Mouse (Mus musculus) limb, embryonic 15.5 days (tissue): ENCODE measurements around the gene Slco2a1. TPM values are rescaled to one million over a fixed set of nuclear protein-coding genes. Genes with fewer than 3 reads are reported as not detected.

Experiments used
- ATAC-seq: fragments of 200-750 bp; cut with Nextera tagmentation; 2 replicates; pipeline ENCODE4 v1.8.0; 2017; ENCODE audit warnings: low read depth, moderate TSS enrichment; ENCODE audit not compliant: insufficient number of reproducible peaks, low FRiP score, low TSS enrichment
- H3K27ac ChIP-seq: fragments of 300-500 bp; sonication (generic); 2 replicates; pipeline ENCODE4 v1.5.1; 2015; ENCODE audit warnings: moderate library complexity, mild to moderate bottlenecking, inconsistent platforms
- H3K27me3 ChIP-seq: fragments of 300-500 bp; sonication (generic); 2 replicates; pipeline ENCODE4 v1.6.1; 2015; ENCODE audit warnings: inconsistent platforms
- H3K36me3 ChIP-seq: fragments of 300-500 bp; sonication (generic); 2 replicates; pipeline ENCODE4 v1.6.1; 2015; ENCODE audit warnings: inconsistent platforms
- H3K4me1 ChIP-seq: fragments of 300-500 bp; sonication (generic); 2 replicates; pipeline ENCODE4 v1.6.1; 2015; ENCODE audit warnings: inconsistent platforms
- H3K4me2 ChIP-seq: fragments of 300-500 bp; sonication (generic); 2 replicates; pipeline ENCODE4 v1.6.1; 2015; ENCODE audit warnings: mild to moderate bottlenecking, inconsistent platforms
- H3K4me3 ChIP-seq: fragments of 300-500 bp; sonication (generic); 2 replicates; pipeline ENCODE4 v1.5.1; 2015; ENCODE audit warnings: mild to moderate bottlenecking, inconsistent platforms
- H3K9ac ChIP-seq: fragments of 300-500 bp; sonication (generic); 2 replicates; pipeline ENCODE4 v1.6.1; 2015; ENCODE audit warnings: inconsistent platforms
- H3K9me3 ChIP-seq: fragments of 300-500 bp; sonication (generic); 2 replicates; pipeline ENCODE4 v1.6.1; 2016; ENCODE audit warnings: inconsistent platforms
- WGBS: fragments of 180-500 bp; shearing (Covaris S2); methylation state at CpG from one replicate; pipeline ENCODE4 v1.1.7; 2015; 5-methylcytosine and 5-hydroxymethylcytosine counted together
- polyA plus RNA-seq: library from polyadenylated mRNA; unstranded; fragments of >200 nt; fragmentation: Nextera tagmentation; extraction: Ambion mirVana; gene quantifications from 2 replicates; pipeline ENCODE4 v1.2.1, GENCODE M21; 2015

The Slco2a1 gene
- polyA plus RNA-seq, 1 experiment from 2014 or later = 6.2 TPM

- Histone ChIP-seq H3K27me3 (no peaks in the 10 kb centered on the region), H3K4me2 (no peak overlapping the region), H3K4me1 (peaks cover 6% of the 10 kb centered on the region; the same call in 1 of the 2 replicates), H3K9me3 (no peaks in the 10 kb centered on the region), H3K27ac (no peak overlapping the region), H3K36me3 (no peaks in the 10 kb centered on the region), H3K9ac (no peak overlapping the region), H3K4me3 (no peak overlapping the region)
- ATAC-seq = no peak
- WGBS = 87% methylated on average over 9 of the region's 9 CpGs
Observed at GRCm38 (mm10) chr9:102964644-102965043, 23.9 kb upstream of the Slco2a1 start.

- peaks cover 14% of the 10 kb centered on the region; the same call in 1 of the 2 replicates for H3K4me1 ChIP-seq
- no peaks in the 10 kb centered on the region for H3K36me3 ChIP-seq
- H3K4me2 ChIP-seq = no peak overlapping the region
- no peak overlapping the region for H3K4me3 ChIP-seq
- no peaks in the 10 kb centered on the region for H3K27me3 ChIP-seq
- 0 out of 2 replicates have a peak overlapping the region, but pooled peaks have one; percentile 38 for H3K27ac ChIP-seq
- H3K9me3 ChIP-seq = no peaks in the 10 kb centered on the region
- no peak overlapping the region for H3K9ac ChIP-seq
- ATAC-seq = peak; percentile 12; the same call in 1 of the 2 replicates
- WGBS = 55% methylated on average over 2 of the region's 2 CpGs
Observed at GRCm38 (mm10) chr9:102972393-102973050, 16.0 kb upstream of the Slco2a1 start.

GRCm38 (mm10) chr9:102975887-102976286 is 12.6 kb upstream of the Slco2a1 start:
- Histone ChIP-seq H3K27me3 (no peaks in the 10 kb centered on the region), H3K9me3 (no peaks in the 10 kb centered on the region), H3K4me1 (peaks cover 33% of the 10 kb centered on the region), H3K36me3 (no peaks in the 10 kb centered on the region), H3K4me2 (no peak overlapping the region), H3K4me3 (no peak overlapping the region), H3K27ac (no peak overlapping the region), H3K9ac (no peak overlapping the region)
- WGBS = 95% methylated on average over 2 of the region's 2 CpGs
- no peak for ATAC-seq

GRCm38 (mm10) chr9:102977090-102977489 is 11.4 kb upstream of the Slco2a1 start:
- Histone ChIP-seq H3K4me2 (no peak overlapping the region), H3K9ac (no peak overlapping the region), H3K36me3 (no peaks in the 10 kb centered on the region), H3K9me3 (no peaks in the 10 kb centered on the region), H3K4me1 (peaks cover 36% of the 10 kb centered on the region), H3K27me3 (no peaks in the 10 kb centered on the region), H3K4me3 (no peak overlapping the region), H3K27ac (peak overlapping the region; percentile 83; the same call in 1 of the 2 replicates)
- whole genome bisulfite sequencing = 34% methylated on average over 1 of the region's 1 CpGs
- ATAC-seq = no peak

DNA sequence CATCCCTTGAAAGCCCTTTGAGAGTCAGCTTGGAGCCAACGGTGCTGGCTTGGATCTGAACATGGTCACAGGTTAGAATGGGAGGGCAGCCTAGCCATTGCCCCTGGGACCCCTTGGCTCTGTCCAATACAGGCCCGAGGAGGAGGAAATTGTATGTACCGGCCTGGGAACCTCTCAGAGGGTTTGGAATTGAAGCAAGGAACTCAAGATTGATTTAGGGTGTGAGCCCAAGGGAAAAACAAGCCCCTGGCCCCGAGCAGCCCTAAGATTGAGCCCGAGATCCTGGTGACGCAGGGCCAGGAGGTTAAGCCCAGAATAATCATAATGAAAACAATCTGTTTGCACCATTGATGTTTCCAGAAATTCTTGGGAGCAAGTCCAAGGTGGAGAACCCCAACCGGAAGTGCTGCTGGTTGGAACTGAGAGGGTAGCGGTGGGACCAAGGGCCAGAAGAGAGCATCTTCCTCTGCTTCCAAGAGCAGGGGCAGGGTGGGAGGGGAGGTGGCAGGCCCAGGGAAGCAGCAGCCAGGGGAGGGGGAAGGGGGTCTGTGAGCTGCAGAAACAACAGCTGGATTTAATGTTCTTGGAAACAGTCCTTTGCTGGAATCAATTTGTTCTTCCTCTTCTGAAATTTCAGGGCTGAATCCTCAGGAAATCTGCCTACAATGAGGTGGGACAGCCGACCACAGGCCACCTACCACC is 10.6 kb upstream of the Slco2a1 start:
- Histone ChIP-seq H3K9me3 (no peaks in the 10 kb centered on the region), H3K27ac (peak overlapping the region; percentile 83), H3K4me3 (no peak overlapping the region), H3K9ac (no peak overlapping the region), H3K4me1 (peaks cover 31% of the 10 kb centered on the region), H3K4me2 (no peak overlapping the region), H3K36me3 (no peaks in the 10 kb centered on the region), H3K27me3 (no peaks in the 10 kb centered on the region)
- 25% methylated on average over 9 of the region's 9 CpGs for WGBS
- peak; percentile 71 for ATAC-seq

DNA sequence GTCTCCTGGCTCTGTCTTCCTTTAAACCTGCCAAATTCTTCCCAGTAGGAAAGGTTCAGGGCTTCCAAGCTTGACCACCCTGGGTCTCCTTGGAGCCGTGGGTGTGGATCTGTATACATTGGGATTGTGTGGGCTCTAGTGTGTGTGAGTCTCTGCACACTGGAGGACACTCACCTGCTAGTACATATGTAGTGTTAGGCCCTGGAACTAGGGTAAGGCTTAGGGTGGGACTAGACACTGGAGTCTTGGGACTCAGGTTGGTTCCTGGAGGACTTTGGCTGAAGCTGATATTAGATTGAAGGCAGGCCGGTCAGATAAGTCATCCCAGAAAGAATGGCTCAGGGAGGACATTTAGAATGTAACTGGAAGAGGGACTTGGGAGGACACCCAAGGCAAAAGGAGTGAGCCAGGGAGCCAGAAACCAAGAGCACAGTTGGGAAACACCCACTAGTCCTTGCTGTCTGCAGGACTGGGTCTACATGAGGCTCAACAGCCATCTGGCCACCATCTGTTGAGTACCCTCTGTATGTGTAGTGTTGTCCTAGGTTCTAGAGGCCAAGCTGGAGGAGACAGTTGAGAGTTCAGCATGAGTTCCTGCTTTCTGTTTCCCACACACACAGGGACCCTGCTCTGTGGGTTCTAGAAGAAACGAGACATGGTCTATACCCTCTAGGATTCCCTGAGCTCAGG is 9.4 kb upstream of the Slco2a1 start:
- ATAC-seq = no peak
- no peaks in the 10 kb centered on the region for H3K36me3 ChIP-seq
- WGBS = 86% methylated on average over 3 of the region's 3 CpGs
- peak overlapping the region; percentile 83; the same call in 1 of the 2 replicates for H3K27ac ChIP-seq
- H3K9ac ChIP-seq = no peak overlapping the region
- H3K4me2 ChIP-seq = no peak overlapping the region
- no peak overlapping the region for H3K4me3 ChIP-seq
- H3K9me3 ChIP-seq = no peaks in the 10 kb centered on the region
- H3K4me1 ChIP-seq = peaks cover 28% of the 10 kb centered on the region
- H3K27me3 ChIP-seq = no peaks in the 10 kb centered on the region

DNA sequence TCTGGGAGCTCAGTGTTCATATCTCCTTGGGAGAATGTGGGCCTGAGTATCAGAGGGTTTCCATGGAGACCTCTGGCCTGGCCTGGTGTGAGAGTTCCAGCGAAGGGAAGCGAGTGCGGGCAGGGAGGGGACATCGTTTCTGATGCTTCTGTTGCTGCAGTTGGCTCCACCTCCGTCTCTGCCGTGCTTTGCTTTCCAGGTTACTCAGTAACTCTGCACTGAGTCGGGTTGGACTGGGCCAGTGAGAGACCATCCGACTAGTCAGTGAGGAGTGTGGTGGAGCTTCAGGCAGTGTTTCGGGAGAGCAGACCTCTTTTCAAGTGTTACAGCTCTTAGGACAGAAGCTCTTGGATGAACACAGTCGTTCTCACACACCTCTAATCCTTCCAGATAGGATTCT is 8.6 kb upstream of the Slco2a1 start:
- 76% methylated on average over 10 of the region's 10 CpGs for WGBS
- no peak overlapping the region for H3K4me2 ChIP-seq
- peaks cover 28% of the 10 kb centered on the region for H3K4me1 ChIP-seq
- no peaks in the 10 kb centered on the region for H3K27me3 ChIP-seq
- H3K9me3 ChIP-seq = no peaks in the 10 kb centered on the region
- no peak overlapping the region for H3K4me3 ChIP-seq
- ATAC-seq = no peak
- H3K36me3 ChIP-seq = no peaks in the 10 kb centered on the region
- no peak overlapping the region for H3K9ac ChIP-seq
- H3K27ac ChIP-seq = no peak overlapping the region

GRCm38 (mm10) chr9:102980420-102980819 is 8.1 kb upstream of the Slco2a1 start:
- Histone ChIP-seq H3K4me2 (no peak overlapping the region), H3K9ac (no peak overlapping the region), H3K27ac (no peak overlapping the region), H3K36me3 (no peaks in the 10 kb centered on the region), H3K27me3 (no peaks in the 10 kb centered on the region), H3K4me1 (peaks cover 28% of the 10 kb centered on the region), H3K4me3 (no peak overlapping the region), H3K9me3 (no peaks in the 10 kb centered on the region)
- no peak for ATAC-seq
- 94% methylated on average over 5 of the region's 5 CpGs for WGBS

DNA sequence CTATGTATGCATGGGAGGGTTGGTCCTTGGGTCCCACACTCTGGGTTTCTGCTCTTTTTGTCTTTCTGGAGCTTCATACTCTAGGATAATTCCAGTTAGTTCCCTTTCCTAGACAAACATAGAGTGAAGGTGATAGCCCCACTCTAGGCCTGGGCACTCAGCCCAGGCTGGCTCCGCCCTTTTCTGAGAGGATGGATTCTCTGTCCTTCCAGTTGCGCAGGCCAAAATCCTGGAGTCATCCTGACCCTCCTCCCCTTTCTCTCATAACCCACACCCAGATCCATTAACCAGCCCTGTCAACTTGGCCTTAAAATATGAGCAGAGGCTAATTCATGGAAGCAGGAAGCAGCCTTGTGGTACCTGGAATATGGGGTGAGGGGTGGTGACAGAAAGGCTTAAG is 6.7 kb upstream of the Slco2a1 start:
- 87% methylated on average over 2 of the region's 2 CpGs for WGBS
- H3K4me2 ChIP-seq = no peak overlapping the region
- H3K27me3 ChIP-seq = no peaks in the 10 kb centered on the region
- no peak overlapping the region for H3K27ac ChIP-seq
- no peak for ATAC-seq
- no peaks in the 10 kb centered on the region for H3K9me3 ChIP-seq
- H3K36me3 ChIP-seq = no peaks in the 10 kb centered on the region
- H3K4me1 ChIP-seq = peaks cover 27% of the 10 kb centered on the region
- no peak overlapping the region for H3K9ac ChIP-seq
- H3K4me3 ChIP-seq = no peak overlapping the region

DNA sequence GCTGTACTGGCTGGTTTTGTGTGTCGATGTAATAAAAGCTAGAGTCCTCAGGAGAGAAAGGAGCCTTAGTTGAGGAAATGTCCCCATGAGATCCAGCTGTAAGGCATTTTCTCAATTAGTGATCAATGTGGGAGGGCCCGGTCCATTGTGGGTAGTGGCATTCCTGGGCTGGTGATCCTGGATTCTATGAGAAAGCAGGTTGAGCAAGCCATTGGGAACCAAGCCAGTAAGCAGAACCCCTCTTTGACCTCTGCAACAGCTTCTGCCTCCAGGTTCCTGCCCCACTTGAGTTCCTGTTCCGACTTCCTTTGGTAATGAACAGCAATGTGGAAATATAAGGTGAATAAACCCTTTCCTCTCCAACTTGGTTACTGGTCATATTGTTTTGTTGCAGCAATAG is 6.1 kb upstream of the Slco2a1 start:
- no peak overlapping the region for H3K9ac ChIP-seq
- H3K4me2 ChIP-seq = no peak overlapping the region
- peaks cover 22% of the 10 kb centered on the region for H3K4me1 ChIP-seq
- no peak overlapping the region for H3K27ac ChIP-seq
- no peak for ATAC-seq
- H3K36me3 ChIP-seq = no peaks in the 10 kb centered on the region
- 49% methylated on average over 3 of the region's 3 CpGs for WGBS
- H3K9me3 ChIP-seq = no peaks in the 10 kb centered on the region
- no peaks in the 10 kb centered on the region for H3K27me3 ChIP-seq
- no peak overlapping the region for H3K4me3 ChIP-seq

- 0 out of 2 replicates have a peak, but pooled peaks cover 3% of the 10 kb centered on the region for H3K4me1 ChIP-seq
- no peak overlapping the region for H3K4me2 ChIP-seq
- no peak overlapping the region for H3K27ac ChIP-seq
- no peaks in the 10 kb centered on the region for H3K9me3 ChIP-seq
- 88% methylated on average over 1 of the region's 1 CpGs for WGBS
- H3K36me3 ChIP-seq = no peaks in the 10 kb centered on the region
- H3K9ac ChIP-seq = no peak overlapping the region
- no peaks in the 10 kb centered on the region for H3K27me3 ChIP-seq
- no peak for ATAC-seq
- H3K4me3 ChIP-seq = no peak overlapping the region
Observed at GRCm38 (mm10) chr9:102985111-102985510, 3.4 kb upstream of the Slco2a1 start.

GRCm38 (mm10) chr9:102985939-102986338 is 2.6 kb upstream of the Slco2a1 start:
- 30% methylated on average over 4 of the region's 4 CpGs for WGBS
- ATAC-seq = no peak

More at GRCm38 (mm10) chr9:102985939-102986338, 2.6 kb upstream of the Slco2a1 start:
- Histone ChIP-seq H3K9ac (no peak overlapping the region), H3K4me1 (0 out of 2 replicates have a peak, but pooled peaks cover 3% of the 10 kb centered on the region), H3K36me3 (no peaks in the 10 kb centered on the region), H3K9me3 (no peaks in the 10 kb centered on the region), H3K4me2 (no peak overlapping the region), H3K27me3 (no peaks in the 10 kb centered on the region), H3K4me3 (no peak overlapping the region), H3K27ac (no peak overlapping the region)
